Mouse (Mus musculus): Measurements from ENCODE around the gene Vmn2r85. TPM values are rescaled to one million over a fixed set of nuclear protein-coding genes. Genes with fewer than 3 reads are reported as not detected.

The Vmn2r85 gene
- polyA plus RNA-seq, 1 experiment from 2014 or later = not detected

Other genes starting within 250 kb of the Vmn2r85 start
- not detected in 2 replicates for gene Olfr826, start 245.5 kb downstream of the Vmn2r85 start, polyA plus RNA-seq (2015; fragmentation: Nextera tagmentation; extraction: Ambion mirVana)
- not detected in 2 replicates for gene Olfr827, start 215.3 kb downstream of the Vmn2r85 start, polyA plus RNA-seq (2015; fragmentation: Nextera tagmentation; extraction: Ambion mirVana)
- gene Neurod4, start 149.5 kb downstream of the Vmn2r85 start, polyA plus RNA-seq (2015; fragmentation: Nextera tagmentation; extraction: Ambion mirVana) = not detected in 2 replicates
- 2.7 and 8.1 TPM in 2 replicates for gene Tespa1, start 106.8 kb downstream of the Vmn2r85 start, polyA plus RNA-seq (2015; fragmentation: Nextera tagmentation; extraction: Ambion mirVana)
- gene Vmn2r84, start 35.4 kb downstream of the Vmn2r85 start, polyA plus RNA-seq (2015; fragmentation: Nextera tagmentation; extraction: Ambion mirVana) = 0.02 and 0.03 TPM in 2 replicates
- not detected in 2 replicates for gene Vmn2r86, start 26.3 kb upstream of the Vmn2r85 start, polyA plus RNA-seq (2015; fragmentation: Nextera tagmentation; extraction: Ambion mirVana)
- gene Vmn2r87, start 67.7 kb upstream of the Vmn2r85 start, polyA plus RNA-seq (2015; fragmentation: Nextera tagmentation; extraction: Ambion mirVana) = not detected in 2 replicates